Mouse (Mus musculus) embryo, embryonic 11.5 days (tissue): ENCODE measurements around the gene Vmn1r139.
"Not testable (repeated sequence)": the region's sequence is repeated elsewhere in the genome, so short reads cannot be mapped to it uniquely, and the experiment has no call there.

Source experiments
- DNase-seq: peaks from one replicate; pipeline ENCODE4 v3.0.0-alpha.2; 2012; ENCODE audit warnings: low read depth, low spot score

The Vmn1r139 gene

GRCm38 (mm10) chr7:22068757-22069156 is at the start of gene Vmn1r139:
TSS of gene Vmn1r139 (plus strand) at chr7:22069057.
- not testable (repeated sequence) for DNase-seq

- DNase-seq = not testable (repeated sequence)
Observed at GRCm38 (mm10) chr7:22028797-22029196, 40.1 kb upstream of the Vmn1r139 start, which contains the start of gene Vmn1r138. TSS of gene Vmn1r138 (minus strand) at chr7:22028897.

- DNase-seq = not testable (repeated sequence)
Observed at GRCm38 (mm10) chr7:22056205-22056604, 12.7 kb upstream of the Vmn1r139 start, which contains the start of gene Gm6176. TSS of gene Gm6176 (minus strand) at chr7:22056305.

- not testable (repeated sequence) for DNase-seq
Observed at GRCm38 (mm10) chr7:22118145-22118544, 49.3 kb downstream of the Vmn1r139 start, which contains the start of gene Gm16451. TSS of gene Gm16451 (minus strand) at chr7:22118245.

GRCm38 (mm10) chr7:22134641-22135040 is 65.8 kb downstream of the Vmn1r139 start, which contains the start of gene Gm10666:
TSS of gene Gm10666 (minus strand) at chr7:22134741.
- not testable (repeated sequence) for DNase-seq
